Mouse (Mus musculus): ENCODE measurements at regions not wholly inside any gene's neighbourhood (a gene's known extent, or its start where the extent isn't known, plus 50 kb on each side); places are given as distances from the start of the nearest gene placed in this dataset.

DNA sequence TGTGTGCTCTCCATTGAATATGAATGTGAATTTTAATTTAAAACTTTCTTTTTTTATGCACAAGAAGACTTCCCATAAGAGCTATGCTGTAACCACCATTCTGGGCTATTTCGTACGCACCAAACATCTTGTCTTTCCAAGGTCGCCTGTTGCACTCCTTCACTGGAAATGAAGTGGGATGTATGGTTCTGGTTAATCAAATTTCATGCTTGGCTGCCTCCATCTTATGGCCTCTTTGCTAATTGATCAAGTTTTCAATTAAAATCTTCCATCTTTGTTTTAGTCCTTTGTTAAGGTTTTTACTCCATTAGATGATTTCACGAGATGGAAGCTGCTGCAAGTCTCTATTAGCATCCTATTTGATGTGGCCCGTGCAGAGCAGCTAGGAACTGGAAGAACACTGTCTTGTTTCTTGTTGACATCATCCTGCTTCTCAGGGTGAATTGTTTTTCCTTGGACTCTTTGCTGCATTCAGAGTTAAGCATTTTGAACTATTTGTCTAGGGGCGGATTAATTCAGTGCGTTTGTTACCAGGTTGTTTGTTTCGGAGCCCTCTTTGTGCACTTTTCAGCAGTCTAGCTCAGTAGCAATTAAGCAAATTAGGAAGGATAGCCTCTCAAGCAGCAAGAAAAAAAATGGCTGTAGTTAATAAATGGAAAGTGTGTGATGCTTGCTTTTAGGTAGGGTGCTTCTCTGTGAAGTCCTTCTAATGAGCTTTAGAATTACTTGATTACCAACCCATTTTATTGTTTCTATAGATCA, 147.4 kb upstream of the Alcam start:
- no peak for TF ChIP-seq CTCF (conservative IDR thresholded peaks at IDR 0.05)
- DNase-seq (ENCODE audit: low spot score in 2 of 2), result peak in 1 of 2 experiments; percentile 1
- Histone ChIP-seq H3K4me3 (no peak overlapping the region), H3K27ac (no peak overlapping the region)

DNA sequence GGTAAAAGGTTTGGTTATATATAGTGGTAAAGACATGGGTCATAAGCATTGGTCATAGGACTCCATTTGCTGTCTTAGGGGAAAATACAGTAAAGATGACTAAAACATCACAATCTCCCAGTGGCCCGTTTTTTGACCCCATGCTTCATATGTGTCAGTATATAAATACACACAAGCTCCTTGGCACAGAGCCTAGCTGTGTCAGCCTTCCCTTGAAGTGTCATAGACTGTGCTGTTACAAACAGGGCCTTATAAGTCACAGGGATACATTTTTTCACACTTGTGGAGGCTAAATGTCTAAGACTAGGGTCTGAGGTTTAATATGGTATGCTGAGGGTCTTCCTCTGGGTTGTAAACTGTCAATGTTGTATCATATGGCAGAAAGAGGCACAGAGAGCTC, 144.4 kb upstream of the Alcam start:
- no peak overlapping the region for H3K4me3 ChIP-seq
- no peak overlapping the region for H3K27ac ChIP-seq
- no peak for DNase-seq (ENCODE audit: low spot score in 2 of 2)
- TF ChIP-seq CTCF (conservative IDR thresholded peaks at IDR 0.05), result no peak

DNA sequence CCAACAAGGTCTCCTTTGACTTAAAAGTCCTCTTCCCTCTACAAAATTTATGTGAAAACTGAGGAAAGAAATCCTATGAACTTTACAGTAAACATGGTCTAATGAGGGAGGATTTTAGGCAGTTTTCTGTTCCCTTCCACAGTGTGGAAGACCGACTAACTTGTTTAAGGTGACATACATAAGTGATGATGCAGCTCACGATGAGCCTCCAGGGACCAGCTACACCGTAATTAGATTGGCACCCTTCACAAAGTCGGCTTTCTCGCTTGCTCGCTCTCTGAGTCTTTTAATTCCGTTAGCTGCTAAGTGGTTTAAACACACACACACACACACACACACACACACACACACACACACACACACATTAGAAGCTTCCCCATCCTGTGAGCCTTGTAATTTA, 143.3 kb upstream of the Alcam start:
- Histone ChIP-seq H3K4me3 (no peak overlapping the region), H3K27ac (no peak overlapping the region)
- TF ChIP-seq CTCF (conservative IDR thresholded peaks at IDR 0.05), result no peak
- no peak for DNase-seq (ENCODE audit: low spot score in 2 of 2)

DNA sequence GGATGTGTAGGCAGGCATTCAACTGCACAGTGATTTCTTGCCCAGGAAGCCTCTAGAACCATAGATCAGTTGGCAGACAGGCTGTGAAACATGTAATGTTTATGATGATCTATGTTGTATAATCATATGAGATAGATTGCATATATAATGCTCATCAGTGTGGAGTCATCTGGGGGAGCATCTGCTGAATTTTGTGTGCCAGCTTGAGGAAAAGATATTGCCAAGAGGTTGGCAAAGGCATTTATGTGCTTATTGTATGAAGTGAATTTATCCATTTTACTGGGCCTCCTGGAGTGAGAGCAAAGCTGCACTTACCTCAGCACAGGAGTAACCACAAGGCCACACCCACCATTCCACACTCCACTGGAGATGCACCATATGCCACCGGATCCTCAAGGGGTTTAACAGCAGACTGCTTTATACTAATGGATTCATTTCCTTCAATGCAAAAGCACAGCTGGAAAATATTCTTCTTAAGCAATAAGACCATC, 134.5 kb upstream of the Alcam start:
- TF ChIP-seq CTCF (conservative IDR thresholded peaks at IDR 0.05), result no peak
- H3K27ac ChIP-seq, result no peak overlapping the region
- DNase-seq (ENCODE audit: low spot score in 2 of 2), result peak; percentile 54 to 55
- H3K4me3 ChIP-seq, result no peak overlapping the region

DNA sequence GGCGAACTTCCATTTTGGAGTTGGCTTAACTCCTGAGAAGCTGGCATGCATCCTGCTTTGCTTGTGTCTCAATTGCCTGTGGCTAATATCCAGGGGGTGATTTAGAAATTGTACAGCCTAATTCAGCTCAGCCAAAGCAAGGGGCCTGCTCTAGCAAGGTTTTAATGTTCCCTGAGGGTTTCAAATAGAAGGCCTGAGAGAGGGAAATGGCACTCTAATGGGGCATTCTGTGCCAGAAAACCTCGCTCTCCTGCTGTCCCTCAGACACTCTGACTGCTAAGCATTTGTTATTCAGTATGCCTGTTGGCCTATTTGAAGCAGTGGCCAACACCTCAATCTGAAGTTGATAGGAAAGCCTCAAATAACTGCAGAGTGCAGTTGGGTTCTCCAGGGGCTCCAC, 115.2 kb upstream of the Alcam start:
- peak; percentile 22 to 61 for DNase-seq (ENCODE audit: low spot score in 2 of 2)
- no peak overlapping the region for H3K4me3 ChIP-seq
- peak overlapping the region; percentile 32; the same call in 1 of the 2 replicates for H3K27ac ChIP-seq
- no peak for TF ChIP-seq CTCF (conservative IDR thresholded peaks at IDR 0.05)

DNA sequence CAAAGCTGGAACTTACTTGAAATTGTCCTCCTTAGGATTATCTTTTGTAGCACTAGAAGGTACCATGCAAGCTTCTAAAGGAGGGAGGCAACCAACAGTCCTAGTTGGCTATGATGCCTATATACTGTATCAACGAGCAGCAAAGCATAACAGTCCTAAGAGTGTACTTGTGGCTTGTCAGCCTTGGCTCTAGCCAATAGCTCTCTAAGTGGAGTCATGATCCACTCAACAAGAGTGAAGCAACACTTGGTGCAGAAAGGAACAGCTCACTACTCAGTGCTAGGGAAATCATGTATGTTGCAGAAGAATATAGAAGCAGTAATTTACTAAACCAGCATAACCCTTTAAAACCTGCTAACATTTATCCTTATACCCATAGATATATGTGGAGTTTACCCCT, 82.4 kb upstream of the Alcam start:
- no peak for DNase-seq (ENCODE audit: low spot score in 2 of 2)
- H3K27ac ChIP-seq, result no peak overlapping the region
- TF ChIP-seq CTCF (conservative IDR thresholded peaks at IDR 0.05), result no peak
- no peak overlapping the region for H3K4me3 ChIP-seq

DNA sequence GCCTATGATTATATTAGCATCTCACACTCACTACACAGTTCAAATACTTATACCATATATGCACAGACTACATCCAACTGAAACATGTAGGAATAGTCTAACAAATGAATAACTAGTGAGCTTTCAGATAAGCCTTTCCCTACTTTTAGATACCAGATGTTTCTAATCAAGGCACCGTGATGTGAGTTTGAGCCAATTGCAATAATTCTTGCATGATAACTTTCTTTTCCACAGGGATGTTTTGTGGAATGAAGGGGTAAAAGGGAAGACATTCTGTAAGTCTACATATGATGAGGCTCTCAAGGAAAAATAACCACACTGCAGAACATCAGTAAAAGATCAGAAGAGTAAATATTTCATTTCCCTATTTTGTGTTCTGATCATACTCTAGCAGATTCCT, 80.7 kb upstream of the Alcam start:
- Histone ChIP-seq H3K27ac (no peak overlapping the region), H3K4me3 (no peak overlapping the region)
- no peak for TF ChIP-seq CTCF (conservative IDR thresholded peaks at IDR 0.05)
- no peak for DNase-seq (ENCODE audit: low spot score in 2 of 2)

DNA sequence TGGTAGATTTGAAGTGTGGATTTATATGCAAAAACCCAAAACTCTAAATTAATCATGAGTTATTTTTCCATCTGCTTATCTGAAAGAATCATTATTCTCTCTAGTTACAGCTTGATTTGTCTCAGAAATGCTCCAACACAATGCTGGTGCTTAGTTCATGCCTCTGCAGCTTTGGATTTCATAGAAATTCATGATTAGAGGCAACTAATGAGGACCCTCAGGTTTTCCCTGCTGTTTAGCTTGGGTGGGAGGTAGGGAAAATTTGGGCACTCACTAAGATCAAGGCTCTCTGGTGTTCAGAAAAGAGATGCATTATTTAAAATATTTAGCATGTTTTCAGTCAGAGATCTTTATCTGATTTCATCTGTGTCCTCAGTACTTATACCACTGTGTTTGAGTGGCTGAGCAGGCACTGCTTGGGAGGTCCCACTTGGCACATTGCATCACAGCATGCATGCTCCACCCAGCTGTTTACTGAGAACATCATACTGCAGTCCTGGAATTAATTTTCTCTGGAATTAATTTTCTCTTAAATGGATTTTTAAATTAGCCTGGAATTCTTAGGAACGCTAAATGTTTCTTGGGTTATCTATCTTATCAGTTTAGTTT, 78.7 kb upstream of the Alcam start:
- H3K27ac ChIP-seq, result no peak overlapping the region
- DNase-seq (ENCODE audit: low spot score in 2 of 2), result no peak
- H3K4me3 ChIP-seq, result no peak overlapping the region
- no peak for TF ChIP-seq CTCF (conservative IDR thresholded peaks at IDR 0.05)

DNA sequence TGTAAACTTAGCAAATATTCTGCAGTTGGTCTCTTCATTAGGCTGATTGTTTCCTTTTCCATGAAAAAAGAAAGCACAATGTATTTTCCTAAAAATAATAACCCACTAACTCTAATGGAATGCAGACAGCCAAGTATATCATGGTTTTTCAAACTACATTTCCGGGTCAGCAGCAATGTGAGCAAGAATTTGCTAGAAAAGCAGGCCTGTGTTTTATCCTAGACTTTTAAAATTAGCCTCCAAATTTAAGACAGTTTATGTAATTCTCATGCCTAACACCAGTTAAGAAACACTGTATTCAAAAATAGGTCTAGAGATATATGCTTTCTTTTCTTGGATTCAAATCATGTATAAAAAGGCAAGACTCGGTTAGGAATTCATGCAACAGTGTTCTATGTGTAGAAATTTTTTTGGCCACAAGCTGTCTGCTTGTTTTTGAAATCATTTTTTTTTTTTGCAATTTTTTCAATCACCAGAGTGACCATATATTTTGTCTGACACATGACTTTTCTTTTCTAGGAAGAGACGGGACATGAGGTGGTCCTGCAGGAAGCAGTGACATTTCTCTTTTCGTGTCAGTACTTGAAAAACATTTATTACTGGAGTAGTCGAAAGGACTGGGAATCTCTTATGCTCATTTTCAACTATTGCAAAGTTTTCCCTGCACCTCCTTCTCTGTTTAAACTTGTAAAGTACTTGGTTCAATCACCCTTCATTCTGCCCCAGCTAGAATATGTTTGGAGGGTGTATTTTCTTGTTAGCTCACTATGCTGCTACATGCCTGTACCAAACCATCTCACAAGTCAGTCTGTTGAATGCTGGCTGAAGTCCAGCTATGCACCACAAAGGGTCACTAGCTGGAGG, 59.9 kb upstream of the Alcam start:
- no peak overlapping the region for H3K27ac ChIP-seq
- TF ChIP-seq CTCF (conservative IDR thresholded peaks at IDR 0.05), result no peak
- no peak overlapping the region for H3K4me3 ChIP-seq
- no peak for DNase-seq (ENCODE audit: low spot score in 2 of 2)

DNA sequence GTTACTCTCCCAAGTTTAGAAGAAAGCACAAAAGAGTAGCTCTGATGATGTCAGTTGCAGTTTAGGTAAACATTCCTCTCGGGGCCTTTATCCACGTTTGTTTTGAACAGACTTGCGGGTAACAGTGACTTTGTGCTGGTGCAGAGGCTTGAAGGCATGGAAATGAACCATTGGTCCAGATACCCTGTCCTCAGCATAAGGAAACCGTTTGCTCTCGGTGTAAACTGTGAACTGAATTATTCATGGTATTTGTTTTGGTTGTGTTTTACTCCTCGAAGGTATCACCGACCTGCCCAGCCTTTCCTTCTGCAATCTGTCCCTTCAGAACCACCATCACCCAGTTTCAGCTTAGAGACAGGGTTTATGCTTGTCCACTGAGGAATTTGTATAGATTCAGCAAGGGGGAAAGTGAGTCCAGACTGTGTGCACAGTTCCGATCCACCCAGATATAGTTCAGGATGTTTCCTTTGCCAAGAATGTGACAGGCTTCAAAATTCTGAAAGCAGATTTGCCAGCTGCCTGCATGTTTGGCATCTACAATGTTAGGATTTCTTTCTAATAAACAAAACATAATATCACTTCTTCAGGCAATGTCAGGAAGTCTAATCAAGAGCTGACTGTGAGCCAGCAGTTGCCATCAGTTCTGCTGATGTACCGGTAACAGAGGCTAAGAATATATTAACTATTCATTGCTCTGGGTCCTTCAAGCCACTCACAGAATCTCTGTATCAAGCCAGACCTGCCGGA, 54.9 kb upstream of the Alcam start:
- Histone ChIP-seq H3K4me3 (no peak overlapping the region), H3K27ac (no peak overlapping the region)
- DNase-seq (ENCODE audit: low spot score in 2 of 2), result no peak
- TF ChIP-seq CTCF (conservative IDR thresholded peaks at IDR 0.05), result no peak
